Comparison of ENCODE assay signal across 18 mouse cellular contexts in genomic region chr3:138865271-138865670, GRCm38 (mm10).
DNase-seq lines count a peak whose midpoint lies in the region; ATAC-seq and TF ChIP-seq lines count a peak whose summit lies in the region.
"Had no signal": no experiment of that assay in that cellular context is flagged by ENCODE, and none has a peak within 500 bp of the region (broad histone marks: within the 10 kb centered on the region; RNA-seq: fewer than 3 reads in every experiment).

No protein-coding gene starts in this region.

- no peak for ATAC-seq in megakaryocyte, adult 5-6 weeks (ENCODE audit: poor library complexity, severe bottlenecking)
- ATAC-seq: inflammation-experienced regulatory T-cells, adult 6 months; midbrain, embryonic 13.5 days had no signal

- no peak overlapping the region for H3K4me3 ChIP-seq in heart, embryonic 10.5 days
- H3K4me3 ChIP-seq in embryonic fibroblast, embryonic 13.5 days (ENCODE audit: insufficient read depth, low read length) = no peak overlapping the region
- H3K4me3 ChIP-seq: heart, embryonic 12.5 days; liver, embryonic 13.5 days; midbrain, embryonic 13.5 days had no signal

- TF ChIP-seq POLR2A in embryonic fibroblast, embryonic 13.5 days (IDR thresholded peaks at IDR 0.05; ENCODE audit: low read depth, low read length) = no peak

- H3K36me3 ChIP-seq in heart, embryonic 10.5 days = no peaks in the 10 kb centered on the region
- H3K36me3 ChIP-seq: heart, embryonic 12.5 days; liver, embryonic 13.5 days; midbrain, embryonic 13.5 days had no signal

- no peak overlapping the region for H3K27ac ChIP-seq in heart, embryonic 10.5 days
- peak overlapping the region; percentile 85 for H3K27ac ChIP-seq in embryonic fibroblast, embryonic 13.5 days (ENCODE audit: insufficient read depth, low read length)
- H3K27ac ChIP-seq: liver, embryonic 13.5 days; midbrain, embryonic 13.5 days had no signal

- H3K9me3 ChIP-seq in heart, embryonic 10.5 days = no peaks in the 10 kb centered on the region
- H3K9me3 ChIP-seq: liver, embryonic 13.5 days; midbrain, embryonic 13.5 days had no signal

- H3K27me3 ChIP-seq in heart, embryonic 10.5 days (ENCODE audit: insufficient read depth, poor library complexity, severe bottlenecking) = no peaks in the 10 kb centered on the region
- H3K27me3 ChIP-seq: heart, embryonic 12.5 days; liver, embryonic 13.5 days; midbrain, embryonic 13.5 days had no signal

- peak; percentile 77 for DNase-seq in heart, adult 11 months
- no peak for DNase-seq in heart, embryonic 10.5 days (ENCODE audit: low spot score)
- peak; percentile 8 for DNase-seq in adipocyte (ENCODE audit: low spot score)
- peak; percentile 95 for DNase-seq in cerebellum, adult 9-10 months
- no peak for DNase-seq in ovary, adult 18-20 months (ENCODE audit: low spot score)
- DNase-seq: embryo, embryonic 11 days; gastrocnemius, postnatal 36 days; heart, postnatal 36 days; layer of hippocampus, adult 9-11 months; liver, embryonic 13.5 days; lung, postnatal 36 days; spleen, adult 18-20 months; thymus, postnatal 36 days had no signal

- WGBS in heart, embryonic 10.5 days = 77% methylated on average over 5 of the region's 5 CpGs

- no peak for TF ChIP-seq CTCF in embryonic fibroblast, embryonic 13.5 days (IDR thresholded peaks at IDR 0.05; ENCODE audit: borderline replicate concordance, insufficient read depth, low read length)

- H3K4me1 ChIP-seq in heart, embryonic 10.5 days = peaks cover 9% of the 10 kb centered on the region
- peaks cover 10% of the 10 kb centered on the region for H3K4me1 ChIP-seq in embryonic fibroblast, embryonic 13.5 days (ENCODE audit: control insufficient read depth, insufficient read depth, low read length)
- H3K4me1 ChIP-seq: liver, embryonic 13.5 days had no signal

Comparison
In these comparisons a context has a peak if more than half of its experiments do, and no peak if none do; other contexts are left out.
1. DNase-seq: peak in heart, adult 11 months (single experiment), adipocyte (single experiment) and cerebellum, adult 9-10 months (single experiment); none in heart, embryonic 10.5 days (single experiment) and ovary, adult 18-20 months (single experiment).